9 mouse cellular contexts compared by ENCODE assay signal in the genomic region with DNA sequence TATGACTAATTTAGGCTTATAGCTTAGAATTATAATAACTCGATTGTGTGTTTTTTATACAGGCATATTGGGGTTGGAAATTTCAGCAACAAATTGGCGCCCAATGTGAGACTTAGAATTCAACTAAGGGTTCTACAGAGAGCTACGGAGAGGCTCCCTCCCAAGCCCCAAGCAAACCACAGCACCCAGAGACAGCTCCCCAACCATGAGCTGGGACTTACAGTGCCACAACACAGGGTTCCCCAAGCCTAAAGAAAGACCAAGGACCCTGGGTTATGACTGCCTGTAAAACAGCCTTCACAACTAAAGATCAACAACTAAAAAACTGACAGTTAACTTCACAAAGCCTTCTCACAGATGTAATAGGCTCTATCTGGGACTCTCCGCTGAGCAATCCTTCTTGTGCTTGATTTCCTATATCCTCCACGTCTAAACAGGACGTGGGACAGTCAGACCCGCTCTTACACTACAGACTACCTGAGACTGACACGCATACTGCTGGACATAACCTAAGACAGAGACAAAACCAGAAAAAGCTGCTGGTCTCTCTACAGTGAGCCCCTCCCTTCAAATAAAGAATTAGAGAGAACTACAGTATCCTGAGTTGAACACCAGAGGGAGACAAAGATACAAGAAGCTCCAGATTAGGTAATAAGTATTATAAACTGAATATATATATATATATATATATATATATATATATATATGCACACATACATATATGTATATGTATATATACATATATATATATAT. TPM values are rescaled to one million over a fixed set of nuclear protein-coding genes. Genes with fewer than 3 reads are reported as not detected.
DNase-seq lines count a peak whose midpoint lies in the region; ATAC-seq lines count a peak whose summit lies in the region.
"Had no signal": no experiment of that assay in that cellular context is flagged by ENCODE, and none has a peak within 500 bp of the region (broad histone marks: within the 10 kb centered on the region; RNA-seq: fewer than 3 reads in every experiment).

No protein-coding gene starts in this region.

- no peaks in the 10 kb centered on the region for H3K4me1 ChIP-seq in hindbrain, embryonic 11.5 days (replicated peaks; ENCODE audit: control insufficient read depth, insufficient read depth, low read length)
- no peaks in the 10 kb centered on the region for H3K4me1 ChIP-seq in hindbrain, embryonic 12.5 days
- no peaks in the 10 kb centered on the region for H3K4me1 ChIP-seq in hindbrain, embryonic 16.5 days (ENCODE audit: control insufficient read depth, insufficient read depth, low read depth, low read length)

- peak; percentile 39 for DNase-seq in hindbrain, embryonic 11.5 days (ENCODE audit: low spot score)
- DNase-seq in 416B (ENCODE audit: low read depth) (peak; percentile 51), MEL-GATA-1-ER (ENCODE audit: extremely low read depth, low read depth) (peak; percentile 31)
- no peak for DNase-seq in yolk sac, embryonic 10.5 days (ENCODE audit: low spot score)
- no peak for DNase-seq in left cerebral cortex, postnatal 4 days
- no peak for DNase-seq in left cerebral cortex, adult 9 months (ENCODE audit: low spot score in 2 of 2)

- no peaks in the 10 kb centered on the region for H3K36me3 ChIP-seq in hindbrain, embryonic 11.5 days (ENCODE audit: control insufficient read depth, insufficient read depth, low read length)
- no peaks in the 10 kb centered on the region for H3K36me3 ChIP-seq in hindbrain, embryonic 12.5 days
- no peaks in the 10 kb centered on the region for H3K36me3 ChIP-seq in hindbrain, embryonic 16.5 days (ENCODE audit: control insufficient read depth, insufficient read depth, low read length)

- no peak overlapping the region for H3K4me2 ChIP-seq in hindbrain, embryonic 11.5 days (replicated peaks; ENCODE audit: low read depth, low read length)
- H3K4me2 ChIP-seq in hindbrain, embryonic 12.5 days (replicated peaks) = no peak overlapping the region
- no peak overlapping the region for H3K4me2 ChIP-seq in hindbrain, embryonic 16.5 days (ENCODE audit: low read length)

- no peak overlapping the region for H3K4me3 ChIP-seq in hindbrain, embryonic 11.5 days (ENCODE audit: low read depth, low read length)
- no peak overlapping the region for H3K4me3 ChIP-seq in hindbrain, embryonic 12.5 days
- H3K4me3 ChIP-seq in hindbrain, embryonic 16.5 days (ENCODE audit: low read length) = no peak overlapping the region

- intact Hi-C loops in left cerebral cortex, postnatal 4 days (cut with DNase I) = loop anchor here (2.0 kb wide), 1 partner anchor 138 kb away; no protein-coding TSS in a partner anchor

- no peak overlapping the region for H3K27ac ChIP-seq in hindbrain, embryonic 11.5 days (ENCODE audit: low read depth, low read length)
- no peak overlapping the region for H3K27ac ChIP-seq in hindbrain, embryonic 12.5 days
- H3K27ac ChIP-seq in hindbrain, embryonic 16.5 days (ENCODE audit: low read depth, low read length) = no peak overlapping the region
- H3K27ac ChIP-seq: liver, embryonic 14.5 days had no signal

- no peak overlapping the region for H3K9ac ChIP-seq in hindbrain, embryonic 11.5 days (ENCODE audit: low read depth, low read length)
- H3K9ac ChIP-seq in hindbrain, embryonic 12.5 days = no peak overlapping the region
- no peak overlapping the region for H3K9ac ChIP-seq in hindbrain, embryonic 16.5 days (ENCODE audit: low read depth, low read length)
- H3K9ac ChIP-seq: liver, embryonic 14.5 days had no signal

- ATAC-seq in hindbrain, embryonic 11.5 days (ENCODE audit: low FRiP score) = no peak
- no peak for ATAC-seq in hindbrain, embryonic 12.5 days (ENCODE audit: low FRiP score)
- peak; percentile 54; the same call in 1 of the 2 replicates for ATAC-seq in hindbrain, embryonic 16.5 days

- H3K27me3 ChIP-seq in hindbrain, embryonic 11.5 days (ENCODE audit: control insufficient read depth, insufficient read depth, low read length) = no peaks in the 10 kb centered on the region
- H3K27me3 ChIP-seq in hindbrain, embryonic 12.5 days = no peaks in the 10 kb centered on the region
- no peaks in the 10 kb centered on the region for H3K27me3 ChIP-seq in hindbrain, embryonic 16.5 days (replicated peaks; ENCODE audit: control insufficient read depth, insufficient read depth, low read length)

- WGBS in hindbrain, embryonic 11.5 days = 56% methylated on average over 8 of the region's 8 CpGs
- WGBS in hindbrain, embryonic 12.5 days = 56% methylated on average over 8 of the region's 8 CpGs
- 60% methylated on average over 8 of the region's 8 CpGs for WGBS in hindbrain, embryonic 16.5 days

- H3K9me3 ChIP-seq in hindbrain, embryonic 11.5 days (ENCODE audit: control insufficient read depth, low read length) = no peaks in the 10 kb centered on the region
- H3K9me3 ChIP-seq in hindbrain, embryonic 12.5 days (replicated peaks) = no peaks in the 10 kb centered on the region
- no peaks in the 10 kb centered on the region for H3K9me3 ChIP-seq in hindbrain, embryonic 16.5 days (ENCODE audit: control insufficient read depth, low read length)

RNA-seq across cellular contexts. Expression of a gene that starts 13.6 kb away (rescaled TPM):
- polyA plus RNA-seq in hindbrain, embryonic 11.5 days (2014; fragmentation: Nextera tagmentation; extraction: Ambion mirVana) = 27.1 and 33.2 TPM in 2 replicates
- polyA plus RNA-seq in hindbrain, embryonic 12.5 days (2016; fragmentation: Nextera tagmentation; extraction: Ambion mirVana) = 34.1 and 35.9 TPM in 2 replicates
- 25.8 and 29.1 TPM in 2 replicates for polyA plus RNA-seq in hindbrain, embryonic 16.5 days (2015; fragmentation: Nextera tagmentation; extraction: Ambion mirVana)
- 10 to 100 TPM; 34.8 to 36.9 TPM for total RNA-seq in left cerebral cortex, postnatal 4 days (2021)

Comparison
In these comparisons a context has a peak if more than half of its experiments do, and no peak if none do; other contexts are left out.
1. DNase-seq: peak in hindbrain, embryonic 11.5 days (single experiment), 416B (single experiment) and MEL-GATA-1-ER (single experiment); none in yolk sac, embryonic 10.5 days (single experiment), left cerebral cortex, postnatal 4 days (single experiment) and left cerebral cortex, adult 9 months (0 of 2).